Mouse (Mus musculus) lung, postnatal 0 days (tissue): ENCODE data around the gene Kcnip3.

Experiments used
- CTCF ChIP-seq: IDR thresholded peaks from 2 replicates; pipeline ENCODE4 v1.5.1; 2016; ENCODE audit warnings: antibody characterized with exemption, mild to moderate bottlenecking
- EP300 ChIP-seq: IDR thresholded peaks from 2 replicates; pipeline ENCODE4 v1.6.1; 2016; ENCODE audit warnings: antibody characterized with exemption, mild to moderate bottlenecking, control low read depth

- no peak for TF ChIP-seq CTCF
- no peak for TF ChIP-seq EP300
These were observed 105.2 kb downstream of the Kcnip3 start for GRCm38 (mm10) chr2:127416706-127417105.
